Mouse (Mus musculus): ENCODE data around the gene Fam171a1. TPM values are rescaled to one million over a fixed set of nuclear protein-coding genes. Genes with fewer than 3 reads are reported as not detected.
"Not testable (repeated sequence)": the region's sequence is repeated elsewhere in the genome, so short reads cannot be mapped to it uniquely, and the experiment has no call there.

The Fam171a1 gene
- polyA plus RNA-seq, 1 experiment = 2.7 TPM

- H3K27me3 ChIP-seq (ENCODE audit: control insufficient read depth, insufficient read depth, low read length) = no peaks in the 10 kb centered on the region
- no peaks in the 10 kb centered on the region for H3K36me3 ChIP-seq (ENCODE audit: control insufficient read depth, insufficient read depth, low read length)
- no peak overlapping the region for H3K27ac ChIP-seq (ENCODE audit: control insufficient read depth, insufficient read depth, low read length)
- TF ChIP-seq POLR2A (IDR thresholded peaks at IDR 0.05; ENCODE audit: control insufficient read depth, extremely low read depth, insufficient read depth, low read length, poor library complexity) (no peak), CTCF (IDR thresholded peaks at IDR 0.05; ENCODE audit: borderline replicate concordance, control insufficient read depth, extremely low read depth, insufficient read depth, low read length, poor library complexity) (no peak)
- 98% methylated on average over 6 of the region's 6 CpGs for WGBS
- DNase-seq = no peak
- no peak overlapping the region for H3K4me3 ChIP-seq (ENCODE audit: control insufficient read depth, insufficient read depth, low read length)
- H3K4me1 ChIP-seq (replicated peaks; ENCODE audit: control insufficient read depth, insufficient read depth, low read length) = no peaks in the 10 kb centered on the region
These were observed 77.1 kb downstream of the Fam171a1 start for GRCm38 (mm10) chr2:3191149-3191548.

- Histone ChIP-seq H3K27me3 (ENCODE audit: control insufficient read depth, insufficient read depth, low read length) (no peaks in the 10 kb centered on the region), H3K27ac (ENCODE audit: control insufficient read depth, insufficient read depth, low read length) (no peak overlapping the region), H3K36me3 (ENCODE audit: control insufficient read depth, insufficient read depth, low read length) (no peaks in the 10 kb centered on the region), H3K4me3 (ENCODE audit: control insufficient read depth, insufficient read depth, low read length) (no peak overlapping the region), H3K4me1 (replicated peaks; ENCODE audit: control insufficient read depth, insufficient read depth, low read length) (no peaks in the 10 kb centered on the region)
- WGBS = 96% methylated on average over 5 of the region's 5 CpGs
- TF ChIP-seq POLR2A (IDR thresholded peaks at IDR 0.05; ENCODE audit: control insufficient read depth, extremely low read depth, insufficient read depth, low read length, poor library complexity) (no peak), CTCF (IDR thresholded peaks at IDR 0.05; ENCODE audit: borderline replicate concordance, control insufficient read depth, extremely low read depth, insufficient read depth, low read length, poor library complexity) (no peak)
- DNase-seq = no peak
These were observed 81.5 kb downstream of the Fam171a1 start for GRCm38 (mm10) chr2:3195511-3195910.

GRCm38 (mm10) chr2:3200422-3200821 is 86.4 kb downstream of the Fam171a1 start:
- TF ChIP-seq CTCF (IDR thresholded peaks at IDR 0.05; ENCODE audit: borderline replicate concordance, control insufficient read depth, extremely low read depth, insufficient read depth, low read length, poor library complexity) (no peak), POLR2A (IDR thresholded peaks at IDR 0.05; ENCODE audit: control insufficient read depth, extremely low read depth, insufficient read depth, low read length, poor library complexity) (no peak)
- Histone ChIP-seq H3K27me3 (ENCODE audit: control insufficient read depth, insufficient read depth, low read length) (no peaks in the 10 kb centered on the region), H3K36me3 (ENCODE audit: control insufficient read depth, insufficient read depth, low read length) (no peaks in the 10 kb centered on the region), H3K27ac (ENCODE audit: control insufficient read depth, insufficient read depth, low read length) (no peak overlapping the region), H3K4me1 (replicated peaks; ENCODE audit: control insufficient read depth, insufficient read depth, low read length) (no peaks in the 10 kb centered on the region), H3K4me3 (ENCODE audit: control insufficient read depth, insufficient read depth, low read length) (no peak overlapping the region)
- 96% methylated on average over 4 of the region's 4 CpGs for WGBS
- DNase-seq = no peak

GRCm38 (mm10) chr2:3206975-3207642 is 93.1 kb downstream of the Fam171a1 start:
- 97% methylated on average over 9 of the region's 9 CpGs for WGBS
- no peak overlapping the region for H3K27ac ChIP-seq (ENCODE audit: control insufficient read depth, insufficient read depth, low read length)
- no peak overlapping the region for H3K4me3 ChIP-seq (ENCODE audit: control insufficient read depth, insufficient read depth, low read length)
- H3K36me3 ChIP-seq (ENCODE audit: control insufficient read depth, insufficient read depth, low read length) = no peaks in the 10 kb centered on the region
- DNase-seq = no peak
- H3K27me3 ChIP-seq (ENCODE audit: control insufficient read depth, insufficient read depth, low read length) = no peaks in the 10 kb centered on the region
- no peaks in the 10 kb centered on the region for H3K4me1 ChIP-seq (replicated peaks; ENCODE audit: control insufficient read depth, insufficient read depth, low read length)
- TF ChIP-seq POLR2A (IDR thresholded peaks at IDR 0.05; ENCODE audit: control insufficient read depth, extremely low read depth, insufficient read depth, low read length, poor library complexity) (no peak), CTCF (IDR thresholded peaks at IDR 0.05; ENCODE audit: borderline replicate concordance, control insufficient read depth, extremely low read depth, insufficient read depth, low read length, poor library complexity) (no peak)

- no peak overlapping the region for H3K27ac ChIP-seq (ENCODE audit: control insufficient read depth, insufficient read depth, low read length)
- no peaks in the 10 kb centered on the region for H3K27me3 ChIP-seq (ENCODE audit: control insufficient read depth, insufficient read depth, low read length)
- TF ChIP-seq CTCF (IDR thresholded peaks at IDR 0.05; ENCODE audit: borderline replicate concordance, control insufficient read depth, extremely low read depth, insufficient read depth, low read length, poor library complexity) (no peak), POLR2A (IDR thresholded peaks at IDR 0.05; ENCODE audit: control insufficient read depth, extremely low read depth, insufficient read depth, low read length, poor library complexity) (no peak)
- H3K36me3 ChIP-seq (ENCODE audit: control insufficient read depth, insufficient read depth, low read length) = no peaks in the 10 kb centered on the region
- H3K4me3 ChIP-seq (ENCODE audit: control insufficient read depth, insufficient read depth, low read length) = no peak overlapping the region
- DNase-seq = no peak
- WGBS = 81% methylated on average over 3 of the region's 3 CpGs
- H3K4me1 ChIP-seq (replicated peaks; ENCODE audit: control insufficient read depth, insufficient read depth, low read length) = no peaks in the 10 kb centered on the region
These were observed 101.5 kb downstream of the Fam171a1 start for GRCm38 (mm10) chr2:3215480-3215879.

- no peak for DNase-seq
- no peaks in the 10 kb centered on the region for H3K36me3 ChIP-seq (ENCODE audit: control insufficient read depth, insufficient read depth, low read length)
- TF ChIP-seq POLR2A (IDR thresholded peaks at IDR 0.05; ENCODE audit: control insufficient read depth, extremely low read depth, insufficient read depth, low read length, poor library complexity) (no peak), CTCF (IDR thresholded peaks at IDR 0.05; ENCODE audit: borderline replicate concordance, control insufficient read depth, extremely low read depth, insufficient read depth, low read length, poor library complexity) (no peak)
- H3K4me3 ChIP-seq (ENCODE audit: control insufficient read depth, insufficient read depth, low read length) = no peak overlapping the region
- no peaks in the 10 kb centered on the region for H3K4me1 ChIP-seq (replicated peaks; ENCODE audit: control insufficient read depth, insufficient read depth, low read length)
- no peak overlapping the region for H3K27ac ChIP-seq (ENCODE audit: control insufficient read depth, insufficient read depth, low read length)
- H3K27me3 ChIP-seq (ENCODE audit: control insufficient read depth, insufficient read depth, low read length) = no peaks in the 10 kb centered on the region
- WGBS = 92% methylated on average over 10 of the region's 10 CpGs
These were observed 102.6 kb downstream of the Fam171a1 start for GRCm38 (mm10) chr2:3216617-3217016.

- H3K4me3 ChIP-seq (ENCODE audit: control insufficient read depth, insufficient read depth, low read length) = not testable (repeated sequence)
These were observed 103.6 kb downstream of the Fam171a1 start for GRCm38 (mm10) chr2:3217577-3217976.

More at GRCm38 (mm10) chr2:3217577-3217976, 103.6 kb downstream of the Fam171a1 start:
- H3K27me3 ChIP-seq (ENCODE audit: control insufficient read depth, insufficient read depth, low read length); H3K27ac ChIP-seq (ENCODE audit: control insufficient read depth, insufficient read depth, low read length); DNase-seq; H3K4me1 ChIP-seq (replicated peaks; ENCODE audit: control insufficient read depth, insufficient read depth, low read length); H3K36me3 ChIP-seq (ENCODE audit: control insufficient read depth, insufficient read depth, low read length): not testable (repeated sequence)
- WGBS = 99% methylated on average over 3 of the region's 3 CpGs
